Mouse (Mus musculus) cortical plate, adult 2 months (tissue): ENCODE data around the gene Bicc1.

Experiments
- CTCF ChIP-seq: fragments of 200-500 bp; IDR thresholded peaks from 2 replicates; pipeline ENCODE4 v1.5.1; 2011; ENCODE audit warnings: mild to moderate bottlenecking, control low read depth, low read length; ENCODE audit not compliant: insufficient read depth; ENCODE audit errors: extremely low read depth
- POLR2A ChIP-seq: fragments of 200-500 bp; IDR thresholded peaks from 2 replicates; pipeline ENCODE4 v1.6.1; 2011; ENCODE audit warnings: mild to moderate bottlenecking, low read length, control low read depth; ENCODE audit not compliant: insufficient read depth; ENCODE audit errors: extremely low read depth

DNA sequence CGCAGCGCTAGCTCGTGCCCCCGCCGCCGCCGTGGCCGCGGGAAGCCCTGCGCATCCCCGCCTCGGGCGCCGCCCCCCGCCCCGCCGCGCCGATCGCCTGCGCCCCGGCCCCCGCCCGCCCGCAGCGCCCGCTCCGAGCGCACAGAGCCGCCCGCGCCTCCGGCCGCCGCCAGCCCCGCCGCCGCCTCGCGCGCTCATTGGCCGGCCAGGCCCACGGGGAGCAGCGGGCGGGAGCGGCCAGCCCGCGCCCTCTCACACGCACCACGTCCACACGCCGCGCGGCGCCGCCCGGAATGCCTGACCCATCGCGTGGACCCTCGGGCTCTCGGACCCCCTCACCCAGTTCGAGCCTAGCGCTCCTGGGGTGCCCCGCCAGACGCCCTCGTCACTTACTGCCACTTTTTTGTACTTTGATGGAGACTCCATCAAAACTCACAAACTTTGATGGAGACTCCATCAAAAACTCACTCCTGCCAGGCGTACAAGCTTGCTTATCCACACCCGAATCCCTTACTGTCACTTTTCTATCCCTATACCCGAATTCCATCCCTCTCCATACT, at the start of gene Bicc1:
- no peak for TF ChIP-seq POLR2A
- no peak for TF ChIP-seq CTCF
